Mouse (Mus musculus) brain, embryonic 14.5 days (tissue): ENCODE data around the gene P2rx4.

Experiments used
- CTCF ChIP-seq: fragments of 200-500 bp; IDR thresholded peaks from 2 replicates; pipeline ENCODE4 v1.5.1; 2012; ENCODE audit warnings: inconsistent platforms, mild to moderate bottlenecking, moderate library complexity, borderline replicate concordance; ENCODE audit not compliant: insufficient read depth, insufficient read length; ENCODE audit errors: extremely low read depth
- POLR2A ChIP-seq: fragments of 200-500 bp; IDR thresholded peaks from 2 replicates; pipeline ENCODE4 v1.6.1; 2012; ENCODE audit warnings: mild to moderate bottlenecking, inconsistent platforms, borderline replicate concordance; ENCODE audit not compliant: poor library complexity, insufficient read depth, insufficient read length, severe bottlenecking; ENCODE audit errors: extremely low read depth

- no peak for TF ChIP-seq POLR2A
- TF ChIP-seq CTCF: no peak
Observed at GRCm38 (mm10) chr5:122775646-122776286, 68.4 kb downstream of the P2rx4 start.
